Mouse (Mus musculus) cerebellum, adult 8-10 months (tissue): Measurements from ENCODE around the gene Clcn7.

Experiments
- DNase-seq: peaks from one replicate; pipeline ENCODE4 v3.0.0; 2022

The Clcn7 gene

DNA sequence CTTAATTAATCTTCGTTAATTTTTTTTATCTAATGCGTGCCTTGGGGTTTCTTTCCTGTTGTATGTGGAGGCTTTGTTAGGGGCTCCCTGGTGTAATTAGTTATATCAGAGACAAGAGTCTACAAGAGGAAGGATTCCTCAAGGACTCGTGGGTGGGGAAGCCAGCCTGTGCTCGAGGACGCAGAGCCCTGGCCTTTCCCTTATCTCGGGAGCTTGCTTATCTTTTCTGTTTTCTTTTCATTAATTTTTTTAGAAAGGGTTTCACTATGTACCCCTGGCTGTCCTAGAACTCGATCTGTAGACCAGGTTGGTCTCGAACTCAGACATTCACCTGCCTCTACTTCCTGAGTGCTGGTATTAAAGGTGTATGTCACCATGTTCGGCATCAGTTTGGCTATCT is 5.5 kb upstream of the Clcn7 start:
- no peak for DNase-seq

DNA sequence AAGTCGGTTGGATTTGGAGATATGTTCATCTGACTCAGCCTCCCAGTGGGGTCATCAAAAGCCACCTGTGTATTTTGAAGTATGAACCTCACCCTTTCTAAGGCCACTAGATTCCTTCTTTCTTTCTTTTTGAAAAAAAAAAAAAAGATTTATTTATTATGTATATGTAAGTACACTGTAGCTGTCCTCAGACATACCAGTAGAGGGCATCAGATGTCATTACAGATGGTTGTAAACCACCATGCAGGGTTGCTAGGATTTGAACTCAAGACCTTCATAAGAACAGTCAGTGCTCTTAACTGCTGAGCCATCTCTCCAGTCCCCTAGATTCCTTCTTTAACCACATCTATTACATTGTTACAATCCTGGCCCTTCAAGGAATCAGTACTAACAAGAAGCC is 3.1 kb upstream of the Clcn7 start:
- DNase-seq, result no peak

DNA sequence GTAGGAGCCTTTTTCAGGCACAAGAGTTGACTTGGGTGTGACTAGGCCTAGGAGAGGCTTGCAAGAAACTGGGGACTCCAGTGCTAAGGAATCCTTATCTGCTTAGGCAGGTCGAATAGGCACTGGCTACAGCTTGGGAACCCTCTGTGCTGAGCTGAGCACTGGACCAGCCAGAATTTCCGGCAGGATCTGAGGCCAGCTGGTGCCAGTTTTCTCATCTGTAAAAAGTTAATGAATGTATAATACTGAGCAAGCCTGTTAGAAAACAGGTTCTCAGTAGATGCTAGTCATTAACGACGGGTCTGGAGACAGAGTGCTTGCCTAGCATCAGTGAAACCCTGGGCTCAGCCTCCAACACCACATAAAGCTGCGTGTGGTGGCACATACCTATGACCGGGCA is 2.4 kb downstream of the Clcn7 start:
- DNase-seq, result no peak

DNA sequence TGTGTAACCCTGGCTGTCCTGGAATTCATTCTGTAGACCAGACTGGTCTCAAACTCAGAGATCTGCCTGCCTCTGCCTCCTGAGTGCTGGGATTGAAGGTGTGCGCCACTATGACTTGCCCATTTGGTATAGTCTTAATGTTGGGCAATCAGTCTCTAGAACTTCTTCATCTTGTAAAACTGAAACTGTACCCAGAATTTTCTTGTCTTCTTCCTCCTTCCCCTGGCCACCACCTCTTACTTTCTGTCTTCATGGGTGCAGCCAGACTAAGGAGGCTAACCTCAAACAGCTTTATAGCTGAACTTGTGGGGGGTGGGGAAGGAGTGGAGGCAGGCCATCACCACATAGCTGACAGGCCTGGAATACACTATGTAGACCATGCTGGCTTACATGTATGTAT is 5.6 kb downstream of the Clcn7 start:
- no peak for DNase-seq

DNA sequence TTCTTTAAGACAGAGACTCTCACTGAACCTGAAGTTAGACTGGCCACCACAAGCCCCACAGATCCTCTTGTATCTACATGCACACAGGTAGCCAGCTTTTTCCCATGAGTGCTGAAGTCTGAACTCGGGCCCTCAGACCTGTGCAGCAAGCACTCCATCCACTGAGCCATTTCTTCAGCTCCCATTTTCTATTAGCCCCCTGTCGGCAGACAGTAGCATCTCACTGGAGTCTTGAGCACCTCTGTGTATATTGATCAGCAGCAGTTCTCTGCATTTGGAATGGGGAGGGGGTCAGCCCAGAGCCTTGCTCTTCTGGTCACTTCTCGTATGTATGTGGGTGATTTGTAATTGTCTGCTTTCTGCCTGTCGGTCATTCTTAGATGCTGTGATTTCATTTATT is 6.8 kb downstream of the Clcn7 start:
- DNase-seq, result no peak

DNA sequence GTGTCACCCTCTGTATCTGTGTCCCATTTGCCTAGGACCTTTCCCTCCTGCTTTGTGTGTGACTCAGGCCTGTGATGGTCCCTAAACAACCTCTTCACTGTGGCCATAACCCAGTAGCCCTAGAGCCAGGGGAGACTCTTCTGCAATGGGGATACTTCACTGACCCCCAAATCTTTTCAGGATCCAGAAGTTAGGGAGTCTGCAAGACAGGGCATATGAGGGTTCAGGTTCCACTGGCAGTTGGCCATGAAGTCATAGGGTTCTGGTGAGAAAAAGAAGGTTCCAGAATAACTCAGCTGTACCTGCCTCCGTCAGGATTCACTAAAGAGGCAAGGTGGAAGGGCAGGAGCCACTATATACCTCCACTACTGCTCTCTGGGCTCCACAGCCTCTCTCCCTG is 29.0 kb downstream of the Clcn7 start, which contains the start of gene Ccdc154:
Gene Ccdc154, plus strand, starts transcription at position 301 of the 400 bp plus-strand sequence.
- DNase-seq, result no peak

DNA sequence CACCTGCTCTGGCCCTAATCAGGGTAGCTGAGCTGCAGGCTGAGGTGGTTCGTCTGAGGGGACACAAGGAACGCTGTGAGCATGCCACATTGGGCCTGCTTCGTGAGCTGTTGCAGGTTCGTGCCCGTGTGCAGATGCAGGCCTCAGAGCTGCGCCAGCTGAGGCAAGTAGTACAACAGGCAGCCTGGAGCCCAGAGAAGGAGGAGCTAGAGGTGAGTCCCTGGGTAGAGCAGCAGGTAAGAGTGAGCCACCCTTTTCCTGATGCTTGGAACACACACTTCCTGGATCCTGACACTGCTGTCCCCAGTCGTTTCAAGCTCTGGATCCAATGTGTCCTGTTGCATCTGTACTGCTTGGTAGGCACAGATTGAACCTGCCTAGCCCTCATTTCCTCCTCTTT is 30.2 kb downstream of the Clcn7 start:
- DNase-seq, result no peak

DNA sequence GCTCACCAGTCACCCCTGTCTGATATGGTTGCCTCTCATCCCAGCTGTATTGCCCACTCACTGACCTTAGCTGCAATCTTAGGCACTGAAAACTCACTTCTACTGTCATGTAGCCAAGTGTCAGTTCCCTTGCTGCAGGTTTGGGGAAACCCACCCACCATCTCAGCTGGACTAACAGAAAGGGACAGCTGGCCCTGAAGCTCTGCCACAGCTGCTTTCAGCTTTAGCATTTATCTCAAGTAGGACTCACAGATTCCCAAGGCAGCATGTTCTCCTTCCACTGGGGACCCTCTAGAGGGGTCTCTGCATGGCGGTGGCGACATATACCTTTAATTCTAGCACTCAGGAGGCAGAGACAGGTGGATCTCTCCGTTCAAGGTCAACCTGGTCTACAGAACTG is 31.6 kb downstream of the Clcn7 start:
- no peak for DNase-seq

DNA sequence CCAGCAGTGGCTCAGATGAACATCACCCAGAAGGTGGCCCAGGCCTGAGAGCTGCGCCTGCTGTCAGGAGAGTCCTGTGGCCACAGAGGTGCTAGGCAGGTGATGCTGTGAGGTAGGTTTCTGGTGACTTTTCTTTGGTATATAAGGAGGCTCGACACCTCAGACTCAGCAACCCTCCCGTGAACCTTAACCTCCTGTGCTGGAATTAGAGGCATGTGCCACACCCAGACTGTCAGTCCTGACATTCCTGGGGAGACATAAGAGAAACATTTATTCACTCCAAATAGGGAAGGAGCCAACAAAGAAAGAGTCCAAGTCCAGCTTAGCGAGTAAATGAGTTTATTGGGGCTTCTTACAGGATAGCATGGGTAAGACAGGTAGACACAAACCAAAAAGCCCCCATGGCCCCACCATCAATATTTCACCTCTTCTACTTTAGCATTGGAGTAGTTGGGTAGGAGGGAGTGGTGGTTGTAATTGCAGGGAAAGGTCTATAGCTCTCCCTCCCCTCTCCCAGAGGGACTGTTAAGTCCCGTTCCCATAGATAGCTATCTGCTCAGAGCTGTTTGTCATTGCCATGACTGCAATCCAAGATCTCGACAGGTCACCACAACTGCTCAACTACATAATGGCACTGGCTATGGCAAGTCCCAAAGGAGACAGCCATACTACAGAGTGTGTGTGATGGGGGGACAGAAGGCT is 32.9 kb downstream of the Clcn7 start:
- no peak for DNase-seq

DNA sequence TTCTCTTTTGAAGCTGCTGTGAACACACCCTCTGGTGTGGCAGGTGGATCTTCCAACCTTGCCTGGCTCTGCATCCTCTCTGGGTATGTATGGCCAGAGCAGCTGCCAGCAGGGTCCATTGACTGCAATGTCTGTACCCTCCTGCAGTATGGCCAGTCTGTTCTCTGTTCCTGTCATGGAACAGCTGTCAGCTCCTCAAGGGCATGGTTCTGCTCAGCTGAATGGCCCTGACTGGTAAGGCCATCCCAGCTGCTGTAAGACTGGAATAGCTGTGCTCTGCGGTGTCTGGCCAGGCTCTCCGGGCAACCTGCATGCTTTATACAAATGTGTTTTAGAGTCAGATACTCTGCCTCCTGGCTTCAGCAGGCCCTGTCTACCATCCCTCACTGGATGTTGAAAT is 36.5 kb downstream of the Clcn7 start:
- no peak for DNase-seq

DNA sequence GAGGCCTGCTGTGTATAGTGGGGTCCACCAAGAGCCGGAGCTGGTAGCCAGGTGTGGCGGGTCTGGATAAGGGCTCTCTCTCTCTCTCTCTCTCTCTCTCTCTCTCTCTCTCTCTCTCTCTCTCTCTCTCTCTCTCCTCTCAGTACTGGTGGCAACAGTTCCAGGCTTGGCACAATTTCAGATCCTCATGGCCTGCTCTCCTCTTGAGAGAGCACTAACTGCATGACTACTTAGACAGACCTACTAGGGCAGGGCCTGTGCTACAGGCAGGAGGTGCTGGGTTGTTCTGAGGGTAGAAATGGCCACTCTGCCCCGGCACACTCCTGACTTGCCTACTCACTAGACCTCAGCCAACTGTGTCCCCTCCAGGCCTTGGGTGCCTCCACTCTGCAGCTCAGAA is 39.4 kb downstream of the Clcn7 start:
- no peak for DNase-seq

DNA sequence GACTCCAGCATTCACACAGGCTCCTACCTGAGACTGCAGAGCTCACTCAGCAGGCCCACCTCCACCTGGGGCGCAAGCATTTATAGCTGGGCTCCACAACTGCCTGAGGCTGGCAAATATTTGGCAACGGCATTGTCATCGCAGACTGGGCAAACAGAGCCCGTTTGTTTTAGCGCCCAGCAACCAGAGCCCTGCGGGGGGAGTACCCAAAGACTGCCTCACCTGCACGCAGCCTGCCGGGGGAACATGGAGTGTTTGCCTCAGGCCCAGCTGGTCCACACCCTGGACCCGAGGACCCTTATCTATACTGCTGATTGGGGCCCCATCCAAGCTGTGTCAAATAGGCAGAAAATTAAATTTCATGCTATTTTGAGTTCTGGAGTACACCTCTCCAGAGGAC is 42.2 kb downstream of the Clcn7 start, which contains the start of gene Gm38655:
Gene Gm38655, minus strand, starts transcription at position 61 of the 400 bp plus-strand sequence.
- DNase-seq, result no peak

DNA sequence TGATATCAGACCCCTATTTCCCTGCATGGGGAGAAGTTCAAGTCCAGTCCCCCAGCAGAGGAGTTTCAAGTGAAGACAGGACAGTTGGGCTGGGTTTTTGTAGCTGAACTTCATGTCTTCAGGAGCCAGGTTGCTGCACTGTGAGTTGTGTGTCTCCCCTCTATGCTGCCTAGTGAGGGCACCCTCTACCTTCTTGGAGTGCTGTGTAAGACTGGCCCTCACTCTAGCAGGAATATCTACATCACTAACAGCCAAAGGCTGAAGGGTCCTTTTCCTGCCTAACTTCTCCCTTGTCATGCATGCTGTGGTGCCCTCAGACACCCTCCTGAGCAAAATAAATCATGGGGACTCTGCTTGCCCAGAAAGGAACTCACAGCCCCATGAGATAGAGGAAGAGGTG is 50.0 kb downstream of the Clcn7 start:
- DNase-seq, result no peak

DNA sequence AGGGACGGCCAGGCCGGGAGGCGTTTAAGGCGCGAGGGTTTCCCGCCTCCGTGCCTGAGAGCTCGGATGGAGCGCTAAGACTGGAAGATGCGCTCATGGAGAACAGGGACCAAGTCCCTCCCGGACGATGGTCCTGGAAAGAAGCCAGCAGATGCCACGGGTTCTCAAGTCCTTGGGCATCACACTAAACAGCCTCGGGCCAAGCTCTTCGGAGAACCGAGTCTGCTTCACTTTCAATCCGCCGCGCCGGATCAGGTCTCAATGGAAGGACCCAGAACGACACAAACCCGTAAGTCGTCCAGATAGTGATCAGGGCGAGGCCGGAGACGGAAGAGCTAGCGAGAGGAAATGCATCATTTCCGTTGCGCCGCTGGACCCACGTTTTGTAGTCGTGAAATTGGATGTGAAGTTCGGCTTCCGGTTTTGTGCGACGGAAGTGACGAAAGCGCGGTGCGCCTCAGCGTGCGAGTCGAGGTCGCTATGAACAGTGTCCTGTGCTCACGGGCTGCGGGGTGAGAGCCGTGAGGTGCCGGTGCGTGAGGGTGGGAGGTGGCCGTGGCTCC is 51.0 kb downstream of the Clcn7 start, which contains the start of gene BC003965:
Gene BC003965, plus strand, starts transcription at position 426 of the 563 bp plus-strand sequence.
- peak; percentile 97 for DNase-seq

DNA sequence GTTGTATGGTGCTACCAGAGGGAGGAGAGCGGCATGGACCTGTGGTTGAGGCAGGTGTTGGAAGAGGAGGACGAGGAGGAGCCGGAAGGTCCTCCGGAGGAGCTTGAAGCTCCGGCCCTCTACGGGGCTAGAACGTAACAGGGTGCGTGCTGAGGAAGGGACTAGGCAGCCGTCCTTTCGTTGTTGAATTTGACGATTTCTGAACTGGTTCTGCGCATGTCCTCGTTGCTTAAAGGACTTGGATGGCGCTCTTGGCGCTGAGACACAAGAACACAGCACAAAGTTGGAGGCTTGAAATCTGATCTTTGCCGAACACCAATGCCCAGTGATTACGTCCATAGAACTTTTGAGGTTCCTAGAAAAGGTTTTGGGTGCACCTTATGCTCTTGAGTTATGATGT is 51.8 kb downstream of the Clcn7 start:
- DNase-seq, result no peak

DNA sequence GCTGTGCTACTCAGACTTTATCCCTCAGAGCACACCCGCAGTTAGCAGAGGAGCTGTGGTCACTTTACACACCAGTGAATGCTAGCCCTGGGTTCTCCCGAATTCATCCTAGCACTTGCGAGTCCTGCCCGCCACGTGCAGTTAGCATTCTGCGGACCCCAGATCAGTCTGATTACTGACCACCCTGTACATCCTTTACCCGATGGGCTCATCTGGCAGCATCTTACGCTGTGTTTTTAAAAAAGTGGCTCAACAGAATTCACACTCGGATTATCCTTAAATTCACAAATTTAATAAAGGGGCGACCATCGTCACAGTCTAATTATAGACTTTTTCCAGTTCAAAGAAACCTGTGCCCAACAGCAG is 54.6 kb downstream of the Clcn7 start:
- no peak for DNase-seq

DNA sequence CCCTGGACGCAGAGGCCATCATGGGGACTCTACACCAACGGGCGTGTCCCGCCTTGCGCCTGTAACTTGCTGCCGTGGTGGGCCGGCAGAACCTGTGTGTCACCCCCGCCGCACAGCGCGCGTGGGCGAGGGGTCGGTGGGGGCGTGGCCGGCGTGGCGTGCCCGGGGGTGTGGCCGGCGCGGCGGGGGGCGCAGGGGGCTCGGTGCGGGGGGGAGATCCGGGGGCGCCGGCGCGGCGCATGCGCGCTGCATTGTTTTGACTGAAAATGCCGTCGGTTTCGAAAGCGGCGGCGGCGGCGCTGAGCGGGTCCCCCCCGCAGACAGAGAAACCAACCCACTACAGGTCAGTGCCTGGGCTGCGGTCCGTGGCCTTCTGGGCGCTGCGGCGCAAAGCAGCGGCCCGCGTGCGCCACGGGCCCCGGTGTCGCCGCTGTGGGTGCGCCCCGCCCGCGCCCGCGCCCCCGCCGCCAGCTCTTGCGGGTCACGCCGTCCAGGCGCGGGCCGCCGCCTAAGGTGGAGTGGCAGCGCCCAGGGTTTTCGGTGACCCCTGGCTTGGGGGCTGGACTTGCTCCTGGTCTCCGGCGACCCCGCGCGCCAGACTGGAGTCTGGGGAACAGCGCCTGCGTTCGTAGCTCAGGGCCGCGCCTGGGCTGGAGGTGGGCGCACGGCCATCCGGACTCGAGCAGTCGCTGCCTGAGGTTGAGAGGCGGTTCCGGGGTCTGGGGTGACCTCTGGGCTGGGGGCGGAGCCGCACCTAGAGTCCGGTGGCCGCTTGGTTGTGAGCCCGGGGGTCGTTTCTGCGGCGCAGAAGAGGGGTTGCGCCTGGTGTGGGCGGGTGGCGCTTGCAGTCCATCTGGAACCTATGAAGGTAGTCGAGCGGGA is 55.2 kb downstream of the Clcn7 start, which contains the start of gene Unkl:
Gene Unkl, plus strand, starts transcription at position 248 of the 882 bp plus-strand sequence.
- DNase-seq, result peak; percentile 60

DNA sequence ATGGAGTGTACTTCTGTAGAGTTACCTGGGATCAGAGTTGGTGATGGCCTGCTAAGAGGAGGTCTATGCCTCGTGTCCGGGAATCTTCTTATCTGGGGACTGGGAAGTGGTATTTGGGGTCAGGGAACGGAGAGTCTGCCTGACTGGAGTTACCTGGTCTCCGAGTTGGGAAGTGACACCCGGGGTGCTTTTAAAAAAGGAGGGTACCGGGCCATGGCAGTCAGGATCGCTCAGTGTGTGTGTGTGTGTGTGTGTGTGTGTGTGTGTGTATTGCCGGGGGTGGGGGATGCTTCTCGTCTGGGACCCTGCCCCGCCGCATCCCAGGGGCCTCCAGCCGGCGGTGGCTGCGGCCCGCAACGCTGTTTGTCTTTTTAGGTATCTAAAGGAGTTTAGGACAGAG is 55.9 kb downstream of the Clcn7 start:
- no peak for DNase-seq

DNA sequence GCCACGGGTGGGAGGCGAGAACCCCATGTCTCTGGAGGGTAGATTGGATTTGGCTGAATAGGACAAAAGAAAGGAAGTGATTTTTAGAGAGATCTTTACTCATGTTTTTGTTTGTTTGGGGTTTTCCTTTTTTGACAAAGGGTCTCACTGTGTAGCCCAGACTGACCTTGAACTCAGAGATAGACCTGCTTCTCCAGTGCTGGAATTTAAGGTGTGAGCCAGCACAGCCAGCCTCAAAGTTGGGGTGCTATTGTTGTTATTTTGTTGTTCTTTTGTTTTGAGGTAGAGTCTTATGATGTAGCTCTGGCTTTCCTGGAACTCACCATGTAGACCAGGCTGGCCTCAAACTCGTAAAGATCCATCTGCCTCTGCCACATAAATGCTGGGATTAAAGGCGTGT is 69.2 kb downstream of the Clcn7 start:
- no peak for DNase-seq

DNA sequence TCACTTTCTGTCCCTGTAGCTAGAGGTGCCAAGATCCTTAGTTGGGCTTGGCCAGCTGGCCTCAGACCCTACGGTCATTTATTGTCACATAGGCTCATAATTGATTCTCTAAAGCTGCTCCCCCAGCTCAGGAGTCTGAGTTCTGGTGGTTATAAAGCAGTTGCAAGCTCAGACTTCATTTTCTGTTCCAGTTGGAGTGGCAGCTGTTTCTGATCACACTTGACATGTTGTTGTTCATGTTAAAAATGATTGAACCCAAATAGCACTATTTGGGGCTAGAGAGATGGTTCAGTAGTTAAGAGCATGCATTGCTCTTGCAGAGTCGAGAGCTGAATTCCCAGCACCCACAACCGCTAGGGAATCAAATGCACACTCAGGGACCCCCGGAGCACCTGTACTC is 76.8 kb downstream of the Clcn7 start:
- no peak for DNase-seq

DNA sequence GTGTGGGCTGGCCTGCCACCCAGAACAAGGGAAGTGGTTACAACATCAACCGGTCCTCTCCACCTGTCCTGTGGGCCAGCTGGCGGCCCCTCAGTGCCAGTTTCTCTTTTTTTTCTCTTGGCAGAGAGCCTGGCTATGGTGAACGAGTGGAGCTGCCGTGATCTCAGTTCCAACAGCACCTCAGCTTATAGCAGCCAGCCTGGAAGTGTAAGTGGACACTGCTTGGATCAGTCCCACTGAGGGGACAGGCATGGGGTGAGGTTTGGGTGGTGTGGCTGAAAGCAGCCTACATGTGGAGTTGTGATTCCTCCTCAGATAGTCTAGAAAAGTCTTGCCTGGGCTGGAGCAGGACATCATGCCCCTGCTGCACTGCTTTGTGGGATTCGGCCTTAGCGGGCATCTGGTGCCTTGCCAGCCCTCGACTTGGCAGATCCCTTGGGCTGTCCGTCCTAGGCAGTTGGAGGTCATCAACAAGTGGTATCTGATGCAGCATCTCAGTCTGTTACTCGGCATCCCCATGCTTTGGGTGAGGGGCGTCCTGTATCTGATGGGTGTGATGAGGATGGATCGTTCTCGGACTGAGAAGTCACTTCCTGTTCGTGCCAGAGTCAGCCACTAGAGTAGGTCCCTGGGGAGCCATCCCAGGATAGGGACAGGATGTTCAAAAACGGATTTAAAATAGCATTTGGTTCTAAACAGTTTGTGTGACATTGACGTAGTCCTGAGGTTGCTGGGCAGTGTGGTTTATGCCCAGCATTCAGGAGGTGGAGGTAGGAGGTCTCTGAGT is 77.7 kb downstream of the Clcn7 start:
- DNase-seq, result peak; percentile 73

DNA sequence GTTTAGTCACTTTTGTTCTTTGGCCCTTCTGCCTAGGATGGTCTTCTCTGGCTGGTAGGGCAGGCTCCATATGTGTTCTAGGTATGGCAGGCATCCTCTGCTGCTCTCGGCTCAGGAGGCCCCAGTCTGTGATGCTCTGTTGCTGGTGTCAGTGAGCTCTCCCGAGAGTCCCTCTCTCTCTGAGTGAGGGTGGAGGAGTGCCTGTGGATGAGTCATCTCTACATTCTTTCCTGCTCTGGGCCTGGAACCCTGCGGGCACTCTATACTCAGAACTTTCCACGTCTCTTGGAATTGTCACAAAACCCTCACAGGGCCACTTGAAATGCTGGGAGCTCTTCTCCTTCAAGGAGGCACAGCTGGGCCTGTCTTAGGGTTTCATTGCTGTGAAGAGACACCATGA is 78.5 kb downstream of the Clcn7 start:
- no peak for DNase-seq
